33 mouse cellular contexts compared by ENCODE assay signal in the genomic region with DNA sequence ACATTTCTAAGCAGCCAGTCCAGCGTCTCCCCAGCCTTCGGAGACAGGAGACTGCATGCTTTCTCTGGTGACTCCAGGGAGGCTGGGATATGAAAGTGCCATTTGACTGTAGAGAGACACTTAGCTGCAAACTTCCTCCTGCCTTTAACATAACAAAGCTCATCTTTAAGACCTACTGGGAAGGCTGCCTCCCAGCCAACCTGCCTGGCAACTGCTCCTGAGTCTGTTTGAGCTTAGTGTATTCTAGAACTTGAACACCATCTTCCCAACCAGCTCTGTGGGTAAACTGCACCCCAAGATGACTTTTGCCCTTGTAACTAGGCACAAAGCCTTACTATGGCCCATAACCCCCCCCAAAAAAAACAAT. TPM values are rescaled to one million over a fixed set of nuclear protein-coding genes. Genes with fewer than 3 reads are reported as not detected.
DNase-seq lines count a peak whose midpoint lies in the region; ATAC-seq and TF ChIP-seq lines count a peak whose summit lies in the region.
"Had no signal": no experiment of that assay in that cellular context is flagged by ENCODE, and none has a peak within 500 bp of the region (broad histone marks: within the 10 kb centered on the region; RNA-seq: fewer than 3 reads in every experiment).

No protein-coding gene starts in this region.

- no peak for DNase-seq in cerebellum, adult 2 months
- DNase-seq in cerebellum, adult 9-10 months, result no peak
- DNase-seq in hindbrain, postnatal 0 days (ENCODE audit: low spot score), result no peak
- no peak for DNase-seq in embryonic facial prominence, embryonic 10.5 days (ENCODE audit: low spot score)
- DNase-seq in left cerebral cortex, postnatal 14 days (ENCODE audit: low spot score in 2 of 2), result no peak
- no peak for DNase-seq in right cerebral cortex, adult 2 months (ENCODE audit: low spot score in 2 of 2)
- DNase-seq: adrenal gland, adult 2 months; adrenal gland, postnatal 36 days; cerebellum, adult 8-10 months; cerebellum, postnatal 36 days; gastrocnemius, postnatal 14 days; heart, adult 11 months; heart, postnatal 4 days; kidney, adult 18-20 months; kidney, postnatal 25 days; liver; lung, adult 2 months; lung, postnatal 10 days; right cerebral cortex, postnatal 4 days; thymus, adult 2 months; thymus, postnatal 4 days had no signal

- peaks cover 66% of the 10 kb centered on the region for H3K4me1 ChIP-seq in cerebellum, adult 2 months (ENCODE audit: control insufficient read depth, insufficient read depth, low read length)
- H3K4me1 ChIP-seq in hindbrain, embryonic 13.5 days (replicated peaks), result peaks cover 25% of the 10 kb centered on the region
- H3K4me1 ChIP-seq in hindbrain, postnatal 0 days (ENCODE audit: insufficient read depth, low read length), result peaks cover 13% of the 10 kb centered on the region
- H3K4me1 ChIP-seq in ES-Bruce4 (ENCODE audit: control insufficient read depth, insufficient read depth, low read length), result peaks cover 5% of the 10 kb centered on the region
- H3K4me1 ChIP-seq in embryonic facial prominence, embryonic 10.5 days, result peaks cover 46% of the 10 kb centered on the region

- TF ChIP-seq POLR2A in cerebellum, adult 2 months (IDR thresholded peaks at IDR 0.05; ENCODE audit: borderline replicate concordance, insufficient read depth, low read length), result no peak
- no peak for TF ChIP-seq POLR2A in ES-Bruce4 (IDR thresholded peaks at IDR 0.05; ENCODE audit: insufficient read depth, low read length)

- ATAC-seq in hindbrain, embryonic 13.5 days (ENCODE audit: low FRiP score), result no peak
- no peak for ATAC-seq in hindbrain, postnatal 0 days

- peaks cover 23% of the 10 kb centered on the region for H3K36me3 ChIP-seq in hindbrain, embryonic 13.5 days
- peaks cover 10% of the 10 kb centered on the region; the same call in 1 of the 2 replicates for H3K36me3 ChIP-seq in hindbrain, postnatal 0 days (ENCODE audit: insufficient read depth, low read length)
- no peaks in the 10 kb centered on the region for H3K36me3 ChIP-seq in ES-Bruce4 (ENCODE audit: control insufficient read depth, insufficient read depth, low read length, poor library complexity, severe bottlenecking)
- H3K36me3 ChIP-seq in embryonic facial prominence, embryonic 10.5 days (replicated peaks), result peaks cover 41% of the 10 kb centered on the region
- H3K36me3 ChIP-seq: midbrain, embryonic 15.5 days had no signal

- 0 out of 2 replicates have a peak overlapping the region, but pooled peaks have one; percentile 19 for H3K9ac ChIP-seq in hindbrain, embryonic 13.5 days
- no peak overlapping the region for H3K9ac ChIP-seq in hindbrain, postnatal 0 days (replicated peaks; ENCODE audit: low read length)
- no peak overlapping the region for H3K9ac ChIP-seq in ES-Bruce4 (ENCODE audit: low read depth, poor library complexity, severe bottlenecking)
- H3K9ac ChIP-seq: embryonic facial prominence, embryonic 12.5 days; kidney, embryonic 15.5 days; liver, embryonic 14.5 days; midbrain, embryonic 15.5 days had no signal

- 86% methylated on average over 2 of the region's 2 CpGs for WGBS in cerebellum, adult 2 months
- WGBS in hindbrain, embryonic 13.5 days, result 13% methylated on average over 2 of the region's 2 CpGs
- WGBS in hindbrain, postnatal 0 days, result 23% methylated on average over 2 of the region's 2 CpGs
- 37% methylated on average over 2 of the region's 2 CpGs for WGBS in embryonic facial prominence, embryonic 10.5 days

- H3K27ac ChIP-seq in cerebellum, adult 2 months (ENCODE audit: insufficient read depth, low read length), result peak overlapping the region; percentile 12; the same call in 1 of the 2 replicates
- H3K27ac ChIP-seq in hindbrain, embryonic 13.5 days, result no peak overlapping the region
- H3K27ac ChIP-seq in hindbrain, postnatal 0 days, result no peak overlapping the region
- no peak overlapping the region for H3K27ac ChIP-seq in ES-Bruce4 (ENCODE audit: insufficient read depth, low read length)
- H3K27ac ChIP-seq in embryonic facial prominence, embryonic 10.5 days (replicated peaks), result peak overlapping the region; percentile 57
- H3K27ac ChIP-seq: embryonic facial prominence, embryonic 12.5 days; heart, embryonic 10.5 days; kidney, embryonic 15.5 days; liver, embryonic 14.5 days; macrophage; midbrain, embryonic 15.5 days; stomach, postnatal 0 days had no signal

- H3K27me3 ChIP-seq in cerebellum, adult 2 months (ENCODE audit: control insufficient read depth, insufficient read depth, low read length), result no peaks in the 10 kb centered on the region
- no peaks in the 10 kb centered on the region for H3K27me3 ChIP-seq in hindbrain, embryonic 13.5 days
- H3K27me3 ChIP-seq in hindbrain, postnatal 0 days (ENCODE audit: insufficient read depth, low read length), result no peaks in the 10 kb centered on the region
- no peaks in the 10 kb centered on the region for H3K27me3 ChIP-seq in ES-Bruce4 (ENCODE audit: control insufficient read depth, insufficient read depth, low read length, poor library complexity, severe bottlenecking)
- no peaks in the 10 kb centered on the region for H3K27me3 ChIP-seq in embryonic facial prominence, embryonic 10.5 days (replicated peaks; ENCODE audit: low read depth, poor library complexity, severe bottlenecking)
- H3K27me3 ChIP-seq: CH12.LX; embryonic facial prominence, embryonic 12.5 days; forebrain, embryonic 12.5 days; midbrain, embryonic 15.5 days had no signal

- no peak overlapping the region for H3K4me3 ChIP-seq in cerebellum, adult 2 months (replicated peaks; ENCODE audit: insufficient read depth, low read depth, low read length)
- H3K4me3 ChIP-seq in hindbrain, embryonic 13.5 days, result no peak overlapping the region
- H3K4me3 ChIP-seq in hindbrain, postnatal 0 days (ENCODE audit: low read length), result no peak overlapping the region
- H3K4me3 ChIP-seq in ES-Bruce4 (ENCODE audit: low read depth, low read length), result no peak overlapping the region
- H3K4me3 ChIP-seq in embryonic facial prominence, embryonic 10.5 days, result no peak overlapping the region
- H3K4me3 ChIP-seq: embryonic facial prominence, embryonic 12.5 days; erythroblast, embryonic 14.5 days; forebrain, embryonic 12.5 days; heart, embryonic 10.5 days; kidney, embryonic 15.5 days; midbrain, embryonic 15.5 days had no signal

- no peak overlapping the region for H3K4me2 ChIP-seq in hindbrain, embryonic 13.5 days
- no peak overlapping the region for H3K4me2 ChIP-seq in hindbrain, postnatal 0 days (ENCODE audit: low read depth, low read length)
- H3K4me2 ChIP-seq: embryonic facial prominence, embryonic 12.5 days; forebrain, embryonic 12.5 days; kidney, embryonic 15.5 days; midbrain, embryonic 15.5 days had no signal

- no peaks in the 10 kb centered on the region for H3K9me3 ChIP-seq in hindbrain, embryonic 13.5 days
- no peaks in the 10 kb centered on the region for H3K9me3 ChIP-seq in hindbrain, postnatal 0 days (ENCODE audit: low read length)
- no peaks in the 10 kb centered on the region for H3K9me3 ChIP-seq in ES-Bruce4 (replicated peaks; ENCODE audit: control insufficient read depth, insufficient read depth, low read length, poor library complexity, severe bottlenecking)
- no peaks in the 10 kb centered on the region for H3K9me3 ChIP-seq in embryonic facial prominence, embryonic 10.5 days
- H3K9me3 ChIP-seq: embryonic facial prominence, embryonic 12.5 days; forebrain, embryonic 12.5 days; heart, embryonic 10.5 days; kidney, embryonic 15.5 days; midbrain, embryonic 15.5 days had no signal

- 0 out of 2 replicates have a peak, but pooled peaks have one; percentile 59 for TF ChIP-seq EP300 in ES-Bruce4 (IDR thresholded peaks at IDR 0.05; ENCODE audit: insufficient read depth, low read depth, low read length)

- intact Hi-C loops in left cerebral cortex, postnatal 14 days (cut with DNase I), result loop anchor here (10.0 kb wide), 1 partner anchor 121 kb away; no protein-coding TSS in a partner anchor

- no peak for TF ChIP-seq CTCF in cerebellum, adult 2 months (IDR thresholded peaks at IDR 0.05; ENCODE audit: borderline replicate concordance, insufficient read depth, low read depth, low read length)
- no peak for TF ChIP-seq CTCF in hindbrain, postnatal 0 days (IDR thresholded peaks at IDR 0.05; ENCODE audit: low read depth)
- TF ChIP-seq CTCF in ES-Bruce4 (IDR thresholded peaks at IDR 0.05; ENCODE audit: low read depth, low read length), result no peak

RNA-seq across cellular contexts. Expression of a gene that starts 37.0 kb away (rescaled TPM):
- polyA plus RNA-seq in cerebellum, adult 2 months (2012; rRNA removed), result 40.1 and 42.3 TPM in 2 replicates
- 70.2 and 70.4 TPM in 2 replicates for polyA plus RNA-seq in hindbrain, embryonic 13.5 days (2015; fragmentation: Nextera tagmentation; extraction: Ambion mirVana)
- total RNA-seq in hindbrain, postnatal 0 days (2014; rRNA removed), result 34.9 and 37.8 TPM in 2 replicates
- polyA plus RNA-seq in hindbrain, postnatal 0 days (2015; fragmentation: Nextera tagmentation; extraction: Ambion mirVana), result 69.8 and 70.3 TPM in 2 replicates
- polyA plus RNA-seq in ES-Bruce4 (2011; ENCODE audit: insufficient read depth, insufficient read length, low read depth, missing spikeins), result 32.8 and 36.6 TPM in 2 replicates
- polyA plus RNA-seq in embryonic facial prominence, embryonic 10.5 days (2016; fragmentation: Nextera tagmentation; extraction: Ambion mirVana), result 73.6 and 76.0 TPM in 2 replicates
- 10 to 100 TPM; 53.6 to 55.7 TPM for total RNA-seq in left cerebral cortex, postnatal 14 days (2021)

Comparison
In these comparisons a context has a peak if more than half of its experiments do, and no peak if none do; other contexts are left out.
1. H3K27ac ChIP-seq: peak in cerebellum, adult 2 months (single experiment) and embryonic facial prominence, embryonic 10.5 days (single experiment); none in hindbrain, embryonic 13.5 days (single experiment), hindbrain, postnatal 0 days (single experiment) and ES-Bruce4 (single experiment).